Mouse (Mus musculus) lung, postnatal 0 days (tissue): ENCODE data around the gene Kif3a. TPM values are rescaled to one million over a fixed set of nuclear protein-coding genes. Genes with fewer than 3 reads are reported as not detected.

ENCODE experiments used
- ATAC-seq: fragments of 200-750 bp; cut with Nextera tagmentation; 2 replicates; pipeline ENCODE4 v1.8.0; 2017; ENCODE audit warnings: moderate library complexity
- DNase-seq: peaks from one replicate; pipeline ENCODE4 v3.0.0-alpha.2; 2016; ENCODE audit warnings: low spot score
- H3K27ac ChIP-seq: fragments of 300-500 bp; sonication (generic); 2 replicates; pipeline ENCODE4 v1.5.1; 2014; ENCODE audit warnings: antibody characterized with exemption, mild to moderate bottlenecking, low read length, mixed read lengths
- H3K27me3 ChIP-seq: fragments of 300-500 bp; sonication (generic); replicated peaks from 2 replicates; pipeline ENCODE4 v1.6.1; 2014; ENCODE audit warnings: low read length, mixed read lengths; ENCODE audit not compliant: insufficient read depth
- H3K36me3 ChIP-seq: fragments of 300-500 bp; sonication (generic); 2 replicates; pipeline ENCODE4 v1.6.1; 2014; ENCODE audit warnings: low read length, mixed read lengths; ENCODE audit not compliant: insufficient read depth
- H3K4me1 ChIP-seq: fragments of 300-500 bp; sonication (generic); 2 replicates; pipeline ENCODE4 v1.6.1; 2014; ENCODE audit warnings: antibody characterized with exemption, low read depth, low read length, mixed read lengths; ENCODE audit not compliant: insufficient read depth
- H3K4me2 ChIP-seq: fragments of 300-500 bp; sonication (generic); replicated peaks from 2 replicates; pipeline ENCODE4 v1.6.1; 2014; ENCODE audit warnings: low read depth, mild to moderate bottlenecking, low read length, moderate library complexity, mixed read lengths
- H3K4me3 ChIP-seq: fragments of 300-500 bp; sonication (generic); 2 replicates; pipeline ENCODE4 v1.5.1; 2014; ENCODE audit warnings: low read depth, low read length
- H3K9ac ChIP-seq: fragments of 300-500 bp; sonication (generic); replicated peaks from 2 replicates; pipeline ENCODE4 v1.6.1; 2014; ENCODE audit warnings: low read depth, mild to moderate bottlenecking
- H3K9me3 ChIP-seq: fragments of 300-500 bp; sonication (generic); 2 replicates; pipeline ENCODE4 v1.6.1; 2016; ENCODE audit warnings: low read length, mixed read lengths
- CTCF ChIP-seq: IDR thresholded peaks from 2 replicates; pipeline ENCODE4 v1.5.1; 2016; ENCODE audit warnings: antibody characterized with exemption, mild to moderate bottlenecking
- EP300 ChIP-seq: IDR thresholded peaks from 2 replicates; pipeline ENCODE4 v1.6.1; 2016; ENCODE audit warnings: antibody characterized with exemption, mild to moderate bottlenecking, control low read depth
- WGBS: fragments of 180-500 bp; shearing (Covaris S2); extraction: QIAGEN DNeasy Blood & Tissue Kit; methylation state at CpG from one replicate; pipeline ENCODE4 v1.1.7; 2014; 5-methylcytosine and 5-hydroxymethylcytosine counted together
- polyA plus RNA-seq: library from polyadenylated mRNA; unstranded; fragments of >200 nt; fragmentation: Nextera tagmentation; extraction: Ambion mirVana; gene quantifications from 2 replicates; pipeline ENCODE4 v1.2.1, GENCODE M21; 2015

The Kif3a gene
- 39.4 and 39.9 TPM in 2 replicates for polyA plus RNA-seq

GRCm38 (mm10) chr11:53567224-53568014, at the start of gene Kif3a:
Gene Kif3a, plus strand, starts transcription at chr11:53567379.
- ATAC-seq (peak; percentile 99), DNase-seq (peak; percentile 98)
- TF ChIP-seq CTCF (0 out of 2 replicates have a peak, but pooled peaks have one; percentile 13), EP300 (no peak)
- Histone ChIP-seq H3K27ac (peak within 1 kb of the TSS; percentile 43; the same call in 1 of the 2 replicates), H3K9ac (peak within 1 kb of the TSS; percentile 62), H3K36me3 (no peaks in the 10 kb centered on the region), H3K27me3 (no peaks in the 10 kb centered on the region), H3K9me3 (no peaks in the 10 kb centered on the region), H3K4me3 (peak within 1 kb of the TSS; percentile 91), H3K4me2 (peak within 1 kb of the TSS; percentile 79), H3K4me1 (no peaks in the 10 kb centered on the region; the same call in 1 of the 2 replicates)
- WGBS = 1% methylated on average over 56 of the region's 69 CpGs

GRCm38 (mm10) chr11:53518759-53519158, 48.4 kb upstream of the Kif3a start:
- Histone ChIP-seq H3K36me3 (no peaks in the 10 kb centered on the region), H3K4me2 (no peak overlapping the region), H3K4me3 (no peak overlapping the region), H3K9ac (no peak overlapping the region), H3K27me3 (no peaks in the 10 kb centered on the region), H3K27ac (no peak overlapping the region), H3K4me1 (peaks cover 8% of the 10 kb centered on the region), H3K9me3 (no peaks in the 10 kb centered on the region)
- no peak for TF ChIP-seq EP300
- TF ChIP-seq CTCF = no peak
- ATAC-seq (no peak), DNase-seq (no peak)
- 41% methylated on average over 5 of the region's 5 CpGs for WGBS

- peak within 1 kb of the TSS; percentile 85 for H3K4me2 ChIP-seq
- DNase-seq (peak; percentile 78), ATAC-seq (peak; percentile 72)
- H3K4me3 ChIP-seq = peak within 1 kb of the TSS; percentile 79
- H3K9ac ChIP-seq = peak within 1 kb of the TSS; percentile 55
- H3K27me3 ChIP-seq = no peaks in the 10 kb centered on the region
- H3K27ac ChIP-seq = peak within 1 kb of the TSS; percentile 62
- H3K36me3 ChIP-seq = no peaks in the 10 kb centered on the region
- no peaks in the 10 kb centered on the region for H3K9me3 ChIP-seq
- 10% methylated on average over 34 of the region's 79 CpGs for WGBS
- TF ChIP-seq CTCF = no peak
- TF ChIP-seq EP300 = no peak
- H3K4me1 ChIP-seq = peaks cover 8% of the 10 kb centered on the region
Observed at GRCm38 (mm10) chr11:53519207-53520121, 47.7 kb upstream of the Kif3a start, which contains the start of gene Sept8. Gene Sept8, plus strand, starts transcription at chr11:53519257.

GRCm38 (mm10) chr11:53520122-53520978, 46.8 kb upstream of the Kif3a start:
- no peaks in the 10 kb centered on the region for H3K36me3 ChIP-seq
- peak overlapping the region; percentile 85 for H3K4me2 ChIP-seq
- peak overlapping the region; percentile 79 for H3K4me3 ChIP-seq
- H3K9ac ChIP-seq = peak overlapping the region; percentile 55
- DNase-seq = peak; percentile 85
- H3K4me1 ChIP-seq = peaks cover 10% of the 10 kb centered on the region
- no peaks in the 10 kb centered on the region for H3K9me3 ChIP-seq
- ATAC-seq = peak; percentile 54
- TF ChIP-seq EP300 (no peak), CTCF (no peak)
- no peaks in the 10 kb centered on the region for H3K27me3 ChIP-seq
- H3K27ac ChIP-seq = peak overlapping the region; percentile 62
- 2% methylated on average over 19 of the region's 24 CpGs for WGBS

- TF ChIP-seq EP300 (no peak), CTCF (no peak)
Observed at GRCm38 (mm10) chr11:53521120-53521820, 45.9 kb upstream of the Kif3a start.

More at GRCm38 (mm10) chr11:53521120-53521820, 45.9 kb upstream of the Kif3a start:
- DNase-seq (peak; percentile 33), ATAC-seq (peak; percentile 7; the same call in 1 of the 2 replicates)
- WGBS = 40% methylated on average over 16 of the region's 16 CpGs
- H3K9ac ChIP-seq = no peak overlapping the region
- H3K4me2 ChIP-seq = peak overlapping the region; percentile 85
- H3K9me3 ChIP-seq = no peaks in the 10 kb centered on the region
- H3K4me1 ChIP-seq = peaks cover 14% of the 10 kb centered on the region
- no peak overlapping the region for H3K27ac ChIP-seq
- no peaks in the 10 kb centered on the region for H3K36me3 ChIP-seq
- no peaks in the 10 kb centered on the region for H3K27me3 ChIP-seq
- peak overlapping the region; percentile 79; the same call in 1 of the 2 replicates for H3K4me3 ChIP-seq
